Mouse (Mus musculus): ENCODE results near the gene Prrc2b.

DNA sequence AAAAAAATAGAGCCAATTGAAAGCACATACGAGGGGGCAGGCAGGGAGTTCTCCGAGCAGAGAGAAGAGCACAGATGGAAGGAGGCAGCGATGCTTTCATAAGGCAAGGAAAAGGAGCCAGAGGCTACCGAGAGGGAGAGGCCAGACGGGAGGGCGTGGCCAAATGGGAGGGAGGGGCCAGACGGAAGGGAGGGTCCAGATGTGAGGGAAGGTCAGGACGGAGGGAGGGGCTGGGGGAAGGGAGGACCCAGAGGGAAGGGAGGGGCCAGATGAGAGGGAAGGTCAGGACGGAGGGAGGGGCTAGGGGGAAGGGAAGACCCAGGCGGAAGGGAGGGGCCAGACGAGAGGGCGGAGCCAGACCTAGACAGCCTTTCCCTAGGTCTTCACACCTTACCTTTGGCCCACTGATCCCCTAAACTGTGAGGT lies 18.3 kb upstream of the Prrc2b start:
- TF ChIP-seq POLR2A (IDR thresholded peaks at IDR 0.05; ENCODE audit: insufficient read depth, low read depth, low read length) (no peak), CTCF (IDR thresholded peaks at IDR 0.05) (no peak)
